Mouse (Mus musculus) lung, adult 2 months (tissue): Measurements from ENCODE around the gene Dnmt1.

Experiments used
- CTCF ChIP-seq: fragments of 200-500 bp; IDR thresholded peaks from 2 replicates; pipeline ENCODE4 v1.5.1; 2011; ENCODE audit warnings: mild to moderate bottlenecking, low read length, control low read depth; ENCODE audit not compliant: insufficient read depth
- POLR2A ChIP-seq: fragments of 200-500 bp; IDR thresholded peaks from 2 replicates; pipeline ENCODE4 v1.6.1; 2011; ENCODE audit warnings: low read depth, mild to moderate bottlenecking, control low read depth, low read length, borderline replicate concordance; ENCODE audit errors: extremely low read depth

DNA sequence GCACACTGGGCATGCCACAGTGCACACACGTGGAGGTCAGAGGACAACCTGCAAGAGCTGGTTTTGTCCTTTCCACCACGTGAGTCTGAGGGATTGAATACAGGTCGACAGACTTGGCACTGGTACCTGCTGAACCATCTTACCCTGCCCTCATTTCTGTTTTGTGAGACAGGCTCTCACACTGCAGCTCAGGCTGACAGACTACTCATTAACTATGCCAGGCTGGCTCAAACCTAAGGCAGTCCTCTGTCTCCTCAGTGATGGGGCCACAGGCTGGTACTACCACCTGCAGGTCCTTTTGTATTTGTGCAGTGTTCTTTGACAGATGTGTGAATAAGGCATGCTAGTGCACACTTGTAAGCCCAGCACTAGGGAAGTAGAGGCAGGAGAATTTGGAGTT lies 35.4 kb upstream of the Dnmt1 start:
- TF ChIP-seq POLR2A (no peak), CTCF (no peak)
